Mouse (Mus musculus) spleen, adult 12 weeks (tissue): ENCODE data around the gene Fcho2.
"Not testable (repeated sequence)": the region's sequence is repeated elsewhere in the genome, so short reads cannot be mapped to it uniquely, and the experiment has no call there.

ENCODE experiments used
- DNase-seq: peaks from one replicate; pipeline ENCODE4 v3.0.0; 2022; ENCODE audit warnings: low spot score

Gene Fcho2

GRCm38 (mm10) chr13:98815147-98815785, at the start of gene Fcho2:
TSS of gene Fcho2 (minus strand) at chr13:98815449.
- DNase-seq: peak; percentile 98

- DNase-seq: no peak
Measured at GRCm38 (mm10) chr13:98855291-98855690, 40.0 kb upstream of the Fcho2 start.

- DNase-seq: no peak
Measured at GRCm38 (mm10) chr13:98845794-98846193, 30.5 kb upstream of the Fcho2 start.

- DNase-seq: no peak
Measured at GRCm38 (mm10) chr13:98836423-98837088, 21.3 kb upstream of the Fcho2 start.

GRCm38 (mm10) chr13:98835740-98836139, 20.5 kb upstream of the Fcho2 start:
- no peak for DNase-seq

GRCm38 (mm10) chr13:98834723-98835122, 19.5 kb upstream of the Fcho2 start:
- DNase-seq: no peak

- DNase-seq: no peak
Measured at GRCm38 (mm10) chr13:98834199-98834598, 18.9 kb upstream of the Fcho2 start.

GRCm38 (mm10) chr13:98832451-98833450, 17.5 kb upstream of the Fcho2 start:
- no peak for DNase-seq

- DNase-seq: not testable (repeated sequence)
Measured at GRCm38 (mm10) chr13:98829026-98829425, 13.8 kb upstream of the Fcho2 start.

GRCm38 (mm10) chr13:98825574-98825973, 10.3 kb upstream of the Fcho2 start:
- DNase-seq: no peak

- DNase-seq: no peak
Measured at GRCm38 (mm10) chr13:98819094-98819493, 3.8 kb upstream of the Fcho2 start.

- DNase-seq: no peak
Measured at GRCm38 (mm10) chr13:98818205-98818604, 3.0 kb upstream of the Fcho2 start.

- DNase-seq: no peak
Measured at GRCm38 (mm10) chr13:98817766-98818165, 2.5 kb upstream of the Fcho2 start.

- not testable (repeated sequence) for DNase-seq
Measured at GRCm38 (mm10) chr13:98816981-98817660, 1.9 kb upstream of the Fcho2 start.

GRCm38 (mm10) chr13:98816571-98816970, 1.3 kb upstream of the Fcho2 start:
- no peak for DNase-seq

- DNase-seq: no peak
Measured at GRCm38 (mm10) chr13:98814275-98815040, 791 bp downstream of the Fcho2 start.

- no peak for DNase-seq
Measured at GRCm38 (mm10) chr13:98813596-98814274, 1.5 kb downstream of the Fcho2 start.

- DNase-seq: no peak
Measured at GRCm38 (mm10) chr13:98813167-98813566, 2.1 kb downstream of the Fcho2 start.

- no peak for DNase-seq
Measured at GRCm38 (mm10) chr13:98812285-98812684, 3.0 kb downstream of the Fcho2 start.

- DNase-seq: peak; percentile 35
Measured at GRCm38 (mm10) chr13:98810143-98810542, 5.1 kb downstream of the Fcho2 start.

GRCm38 (mm10) chr13:98809087-98809486, 6.2 kb downstream of the Fcho2 start:
- no peak for DNase-seq
